Mouse (Mus musculus): ENCODE data around the gene Cux1.

Gene Cux1

GRCm38 (mm10) chr5:136566001-136566811 is 1.1 kb downstream of the Cux1 start:
- peak; percentile 62 for DNase-seq

GRCm38 (mm10) chr5:136565311-136565811 is 1.9 kb downstream of the Cux1 start:
- DNase-seq: peak; percentile 39

- DNase-seq: peak; percentile 36
These were observed 2.5 kb downstream of the Cux1 start for GRCm38 (mm10) chr5:136564613-136565299.

- no peak for DNase-seq
These were observed 3.3 kb downstream of the Cux1 start for GRCm38 (mm10) chr5:136563996-136564395.

- no peak for DNase-seq
These were observed 4.2 kb downstream of the Cux1 start for GRCm38 (mm10) chr5:136563104-136563503.

GRCm38 (mm10) chr5:136562212-136562611 is 5.1 kb downstream of the Cux1 start:
- no peak for DNase-seq

GRCm38 (mm10) chr5:136561641-136562040 is 5.6 kb downstream of the Cux1 start:
- no peak for DNase-seq

- DNase-seq: no peak
These were observed 6.6 kb downstream of the Cux1 start for GRCm38 (mm10) chr5:136560656-136561055.

- DNase-seq: no peak
These were observed 9.8 kb downstream of the Cux1 start for GRCm38 (mm10) chr5:136557446-136557845.

- peak; percentile 39 for DNase-seq
These were observed 10.7 kb downstream of the Cux1 start for GRCm38 (mm10) chr5:136556328-136557262.

- DNase-seq: peak; percentile 80
These were observed 11.6 kb downstream of the Cux1 start for GRCm38 (mm10) chr5:136555703-136556102.

- DNase-seq: no peak
These were observed 14.5 kb downstream of the Cux1 start for GRCm38 (mm10) chr5:136552832-136553231.

GRCm38 (mm10) chr5:136552093-136552492 is 15.2 kb downstream of the Cux1 start:
- DNase-seq: no peak

GRCm38 (mm10) chr5:136551571-136551970 is 15.7 kb downstream of the Cux1 start:
- peak; percentile 83 for DNase-seq

GRCm38 (mm10) chr5:136550726-136551125 is 16.6 kb downstream of the Cux1 start:
- no peak for DNase-seq

- no peak for DNase-seq
These were observed 18.5 kb downstream of the Cux1 start for GRCm38 (mm10) chr5:136548776-136549175.

GRCm38 (mm10) chr5:136545061-136545460 is 22.2 kb downstream of the Cux1 start:
- DNase-seq: no peak

- no peak for DNase-seq
These were observed 24.1 kb downstream of the Cux1 start for GRCm38 (mm10) chr5:136543171-136543570.

- DNase-seq: peak; percentile 71
These were observed 26.3 kb downstream of the Cux1 start for GRCm38 (mm10) chr5:136540952-136541351.

- DNase-seq: no peak
These were observed 27.0 kb downstream of the Cux1 start for GRCm38 (mm10) chr5:136540055-136540838.

GRCm38 (mm10) chr5:136536753-136537152 is 30.5 kb downstream of the Cux1 start:
- DNase-seq: no peak
